Mouse (Mus musculus) G1E (cell line): ENCODE measurements at regions not wholly inside any gene's neighbourhood (a gene's known extent, or its start where the extent isn't known, plus 50 kb on each side); places are given as distances from the start of the nearest gene placed in this dataset.

Source experiments
- ATAC-seq: 2 replicates; pipeline ENCODE4 v1.8.0; 2016; ENCODE audit warnings: mild to moderate bottlenecking; ENCODE audit not compliant: insufficient number of reproducible peaks, poor library complexity, low FRiP score, severe bottlenecking; ENCODE audit errors: extremely low read depth
- DNase-seq: peaks from one replicate; pipeline ENCODE4 v3.0.0; 2012; ENCODE audit warnings: low spot score
- H3K27me3 ChIP-seq: 2 replicates; pipeline ENCODE4 v1.6.1; 2012; ENCODE audit warnings: mild to moderate bottlenecking, low read length, inconsistent platforms; ENCODE audit not compliant: insufficient read depth
- H3K36me3 ChIP-seq: replicated peaks from 2 replicates; pipeline ENCODE3; 2012; ENCODE audit warnings: mild to moderate bottlenecking, inconsistent platforms
- H3K4me1 ChIP-seq: 2 replicates; pipeline ENCODE4 v1.6.1; 2012; ENCODE audit warnings: low read depth, low read length, inconsistent platforms, mixed read lengths; ENCODE audit not compliant: insufficient read depth
- H3K4me3 ChIP-seq: 2 replicates; pipeline ENCODE4 v1.5.1; 2012; ENCODE audit warnings: low read depth, mild to moderate bottlenecking, inconsistent platforms, low read length, moderate library complexity, mixed read lengths
- H3K9me3 ChIP-seq: replicated peaks from 2 replicates; pipeline ENCODE4 v1.6.1; 2012; ENCODE audit warnings: inconsistent platforms
- CTCF ChIP-seq: IDR thresholded peaks from 2 replicates; pipeline ENCODE4 v1.5.1; 2012; ENCODE audit warnings: low read depth, low read length, inconsistent platforms, mixed read lengths
- GATA1 ChIP-seq: IDR thresholded peaks from 2 replicates; pipeline ENCODE4 v1.6.1; 2012; ENCODE audit warnings: borderline replicate concordance, low read length, inconsistent platforms, mixed read lengths
- GATA2 ChIP-seq: IDR thresholded peaks from 2 replicates; pipeline ENCODE4 v1.6.1; 2012; ENCODE audit warnings: low read depth, low read length, inconsistent platforms, borderline replicate concordance
- POLR2AphosphoS5 ChIP-seq: IDR thresholded peaks from 2 replicates; pipeline ENCODE4 v1.6.1; 2012; ENCODE audit warnings: low read depth, low read length, inconsistent platforms; ENCODE audit not compliant: insufficient replicate concordance
- TAL1 ChIP-seq: conservative IDR thresholded peaks from 2 replicates; pipeline ENCODE4 v1.6.1; 2012; ENCODE audit warnings: low read depth, low read length, inconsistent platforms, mixed read lengths

DNA sequence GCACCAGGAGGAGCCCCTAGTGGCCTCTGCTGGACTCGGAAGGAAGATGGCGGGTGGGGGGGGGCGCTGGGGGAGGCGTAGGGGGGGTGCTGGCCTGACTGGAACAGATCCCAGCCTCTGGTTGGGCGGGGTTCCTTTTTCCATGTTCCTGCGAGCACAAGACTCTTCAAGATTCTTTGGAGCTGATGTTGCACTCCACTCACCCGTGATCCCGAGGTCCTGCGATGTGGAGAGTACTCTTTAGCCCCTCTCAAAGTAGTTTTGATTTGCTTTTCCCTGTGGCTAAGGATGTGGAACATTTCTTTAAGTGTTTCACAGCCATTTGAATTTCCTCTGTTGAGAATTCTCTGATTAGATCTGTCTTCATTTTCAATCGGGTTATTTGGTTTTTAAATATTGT lies 269.8 kb upstream of the 2610301B20Rik start:
- Histone ChIP-seq H3K4me3 (no peak overlapping the region), H3K9me3 (no peaks in the 10 kb centered on the region), H3K36me3 (no peaks in the 10 kb centered on the region), H3K27me3 (no peaks in the 10 kb centered on the region), H3K4me1 (no peaks in the 10 kb centered on the region)
- no peak for ATAC-seq
- DNase-seq: no peak
- no peak for TF ChIP-seq GATA2
- no peak for TF ChIP-seq TAL1
- no peak for TF ChIP-seq GATA1
- no peak for TF ChIP-seq CTCF
- TF ChIP-seq POLR2AphosphoS5: no peak

- DNase-seq: no peak
- no peaks in the 10 kb centered on the region for H3K27me3 ChIP-seq
- no peaks in the 10 kb centered on the region for H3K4me1 ChIP-seq
- H3K4me3 ChIP-seq: no peak overlapping the region
- no peaks in the 10 kb centered on the region for H3K36me3 ChIP-seq
- no peak for TF ChIP-seq POLR2AphosphoS5
- TF ChIP-seq GATA2: no peak
- no peak for TF ChIP-seq CTCF
- TF ChIP-seq GATA1: no peak
- TF ChIP-seq TAL1: no peak
- no peaks in the 10 kb centered on the region for H3K9me3 ChIP-seq
- ATAC-seq: no peak
Measured at GRCm38 (mm10) chr4:10607855-10608576, 266.3 kb upstream of the 2610301B20Rik start.

DNA sequence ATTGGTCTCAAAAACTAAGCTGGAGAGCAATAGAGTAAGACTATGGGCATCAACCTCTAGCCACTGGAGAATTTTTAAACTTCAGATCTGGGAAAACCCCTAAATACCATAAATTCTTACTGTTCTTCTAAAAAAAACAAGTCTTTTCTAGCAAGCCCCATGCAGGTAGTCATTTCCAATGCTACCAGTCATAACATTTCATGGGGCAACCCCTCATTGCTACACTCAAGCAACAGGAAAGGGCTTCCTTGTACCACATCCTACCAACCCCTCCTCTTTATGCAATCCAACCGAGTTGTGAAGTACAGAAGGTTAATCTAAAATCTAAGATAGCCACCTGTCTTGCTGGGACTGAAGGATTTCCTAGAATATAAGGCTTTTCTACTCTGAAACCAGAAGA lies 263.5 kb upstream of the 2610301B20Rik start:
- Histone ChIP-seq H3K4me1 (no peaks in the 10 kb centered on the region), H3K27me3 (no peaks in the 10 kb centered on the region; the same call in 1 of the 2 replicates), H3K9me3 (no peaks in the 10 kb centered on the region), H3K36me3 (no peaks in the 10 kb centered on the region), H3K4me3 (no peak overlapping the region)
- DNase-seq: no peak
- TF ChIP-seq CTCF (no peak), TAL1 (no peak), GATA1 (no peak), POLR2AphosphoS5 (no peak), GATA2 (no peak)
- ATAC-seq: no peak
